13 mouse cellular contexts compared by ENCODE assay signal in the genomic region with DNA sequence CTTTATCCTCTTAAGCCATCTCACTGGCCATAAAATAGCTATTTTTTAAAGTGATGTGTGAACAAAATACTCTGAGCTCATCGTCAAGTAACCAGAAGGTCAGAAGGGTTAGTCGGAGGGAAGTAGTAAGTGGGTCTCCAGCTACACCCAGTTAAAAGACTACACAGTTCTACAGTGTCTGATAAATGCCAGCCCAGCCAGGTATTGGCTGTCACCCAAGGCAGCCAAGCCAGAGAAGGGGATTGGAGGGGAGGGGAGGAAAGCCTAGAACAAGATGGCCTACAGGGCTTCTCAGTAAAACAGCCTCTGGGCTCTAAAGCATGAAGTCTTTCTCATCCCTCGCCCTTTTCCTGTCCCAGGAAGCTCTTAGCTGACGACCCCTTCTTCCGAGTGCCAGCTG.
"Had no signal": no experiment of that assay in that cellular context is flagged by ENCODE, and none has a peak within 500 bp of the region (broad histone marks: within the 10 kb centered on the region; RNA-seq: fewer than 3 reads in every experiment).

No protein-coding gene starts in this region.

- H3K4me1 ChIP-seq: kidney, embryonic 15.5 days; limb, embryonic 12.5 days; midbrain, embryonic 15.5 days; neural tube, embryonic 13.5 days had no signal

- H3K4me2 ChIP-seq: kidney, embryonic 15.5 days; limb, embryonic 12.5 days; liver, embryonic 15.5 days; lung, embryonic 14.5 days; midbrain, embryonic 11.5 days; midbrain, embryonic 15.5 days; neural tube, embryonic 13.5 days had no signal

- H3K27ac ChIP-seq: kidney, embryonic 15.5 days; limb, embryonic 12.5 days; liver, embryonic 15.5 days; midbrain, embryonic 15.5 days; neural tube, embryonic 13.5 days had no signal

- H3K36me3 ChIP-seq: midbrain, embryonic 15.5 days had no signal

- ATAC-seq: midbrain, embryonic 15.5 days had no signal

- H3K9ac ChIP-seq: kidney, embryonic 15.5 days; limb, embryonic 12.5 days; liver, embryonic 15.5 days; lung, embryonic 14.5 days; midbrain, embryonic 15.5 days; neural tube, embryonic 13.5 days had no signal

- H3K4me3 ChIP-seq: kidney, embryonic 15.5 days; limb, embryonic 12.5 days; liver, embryonic 15.5 days; midbrain, embryonic 15.5 days; neural tube, embryonic 13.5 days had no signal

- DNase-seq: kidney, postnatal 14 days; lung, postnatal 10 days; lung, postnatal 4 days; right cerebral cortex, postnatal 4 days; spleen, adult 18-20 months; thymus, adult 18-20 months had no signal

- H3K9me3 ChIP-seq: kidney, embryonic 15.5 days; limb, embryonic 12.5 days; liver, embryonic 15.5 days; midbrain, embryonic 15.5 days; neural tube, embryonic 13.5 days had no signal

- H3K27me3 ChIP-seq: kidney, embryonic 15.5 days; limb, embryonic 12.5 days; liver, embryonic 15.5 days; midbrain, embryonic 15.5 days; neural tube, embryonic 13.5 days had no signal
